Mouse (Mus musculus) bone marrow, adult 2 months (tissue): ENCODE results near the gene Carns1. TPM values are rescaled to one million over a fixed set of nuclear protein-coding genes. Genes with fewer than 3 reads are reported as not detected.

Source experiments
- H3K27ac ChIP-seq: fragments of 200-500 bp; 2 replicates; pipeline ENCODE4 v1.5.1; 2012; ENCODE audit warnings: low read depth, mild to moderate bottlenecking, control low read depth, inconsistent platforms, low read length; ENCODE audit not compliant: control insufficient read depth, poor library complexity, insufficient read depth
- H3K4me1 ChIP-seq: fragments of 200-500 bp; 2 replicates; pipeline ENCODE4 v1.6.1; 2011; ENCODE audit warnings: low read length; ENCODE audit not compliant: control insufficient read depth, insufficient read depth
- H3K4me3 ChIP-seq: fragments of 200-500 bp; replicated peaks from 2 replicates; pipeline ENCODE3; 2011; ENCODE audit warnings: mild to moderate bottlenecking, low read depth, low read length, control low read depth; ENCODE audit not compliant: control insufficient read depth
- CTCF ChIP-seq: fragments of 200-500 bp; IDR thresholded peaks from 2 replicates; pipeline ENCODE4 v1.5.1; 2011; ENCODE audit warnings: low read length, control low read depth; ENCODE audit not compliant: control insufficient read depth, insufficient read depth
- POLR2A ChIP-seq: fragments of 200-500 bp; IDR thresholded peaks from 2 replicates; pipeline ENCODE4 v1.6.1; 2011; ENCODE audit warnings: low read depth, mild to moderate bottlenecking, control low read depth, low read length, borderline replicate concordance; ENCODE audit not compliant: control insufficient read depth
- WGBS: fragments of 180-500 bp; shearing (Covaris S2); methylation state at CpG from one replicate; pipeline ENCODE4 v1.1.7; 2018; 5-methylcytosine and 5-hydroxymethylcytosine counted together
- polyA plus RNA-seq: library from polyadenylated mRNA; stranded (reverse); fragments of >200 nt; gene quantifications from 2 replicates; pipeline ENCODE4 v1.2.4, GENCODE M21; 2011; ENCODE audit warnings: low replicate concordance; ENCODE audit not compliant: missing spikeins, insufficient read depth, insufficient read length

Carns1 gene
- polyA plus RNA-seq, 1 experiment, result 52.9 TPM

DNA sequence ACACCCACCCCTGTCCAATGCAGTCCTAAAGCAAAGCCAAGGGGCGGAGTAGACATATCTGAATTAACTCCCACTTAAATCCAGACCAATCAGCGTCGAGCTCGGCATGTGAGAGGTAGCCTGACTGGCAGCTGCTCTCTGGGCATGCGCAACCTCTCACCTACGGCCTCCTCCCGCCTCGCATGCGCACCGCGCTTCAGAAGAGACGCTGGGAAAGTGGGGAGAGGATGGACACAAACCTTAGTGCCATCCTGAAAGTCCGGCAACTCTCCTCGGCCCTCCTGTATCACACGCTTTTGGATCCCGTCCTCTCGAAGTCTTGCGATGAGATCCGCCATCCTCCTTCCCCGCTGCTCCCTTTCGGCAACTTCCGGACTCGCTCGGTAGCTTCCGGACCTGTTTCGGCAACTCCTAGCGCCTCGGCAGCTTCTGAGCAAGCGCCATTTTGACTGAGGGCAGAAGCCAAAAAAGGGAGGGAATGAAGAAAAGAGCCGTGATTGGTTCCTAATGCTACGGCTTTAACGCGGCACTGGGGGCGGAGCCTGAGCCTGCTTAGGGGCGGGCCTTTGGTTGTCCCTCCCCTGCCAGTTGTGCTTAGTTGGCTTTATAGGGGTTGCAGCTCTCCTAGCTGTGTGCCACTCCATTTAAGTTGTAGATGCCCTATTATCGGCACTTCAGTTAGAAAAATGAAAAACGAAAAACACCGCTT, 54.0 kb downstream of the Carns1 start:
- H3K4me3 ChIP-seq, result peak overlapping the region; percentile 68
- TF ChIP-seq POLR2A, result peak; percentile 73; the same call in 1 of the 2 replicates
- no peak; the same call in 1 of the 2 replicates for TF ChIP-seq CTCF
- H3K4me1 ChIP-seq, result peaks cover 10% of the 10 kb centered on the region
- WGBS, result 2% methylated on average over 38 of the region's 38 CpGs
- H3K27ac ChIP-seq, result peak overlapping the region; percentile 89

DNA sequence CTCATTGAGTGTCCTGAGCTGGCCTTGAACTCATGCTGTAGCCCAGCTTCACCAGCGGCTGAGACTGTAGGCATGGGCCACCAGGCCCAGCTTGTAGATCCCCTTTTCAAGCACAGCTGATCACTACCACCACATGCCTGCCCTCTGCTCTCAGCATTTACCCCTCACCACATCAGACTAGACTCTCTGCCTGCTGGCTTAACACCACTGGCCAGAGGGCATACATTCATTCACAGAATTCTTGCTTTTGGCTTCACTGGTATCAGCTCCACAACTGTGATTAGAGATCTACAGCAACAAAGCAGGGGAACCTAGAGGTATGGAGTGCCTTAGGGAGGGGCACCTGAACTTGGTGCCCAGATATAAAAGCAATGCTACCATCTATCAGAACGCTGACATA, 54.8 kb downstream of the Carns1 start:
- peak overlapping the region; percentile 17 for H3K4me3 ChIP-seq
- no peak for TF ChIP-seq POLR2A
- 61% methylated on average over 2 of the region's 2 CpGs for WGBS
- H3K4me1 ChIP-seq, result peaks cover 10% of the 10 kb centered on the region
- peak overlapping the region; percentile 48 for H3K27ac ChIP-seq

DNA sequence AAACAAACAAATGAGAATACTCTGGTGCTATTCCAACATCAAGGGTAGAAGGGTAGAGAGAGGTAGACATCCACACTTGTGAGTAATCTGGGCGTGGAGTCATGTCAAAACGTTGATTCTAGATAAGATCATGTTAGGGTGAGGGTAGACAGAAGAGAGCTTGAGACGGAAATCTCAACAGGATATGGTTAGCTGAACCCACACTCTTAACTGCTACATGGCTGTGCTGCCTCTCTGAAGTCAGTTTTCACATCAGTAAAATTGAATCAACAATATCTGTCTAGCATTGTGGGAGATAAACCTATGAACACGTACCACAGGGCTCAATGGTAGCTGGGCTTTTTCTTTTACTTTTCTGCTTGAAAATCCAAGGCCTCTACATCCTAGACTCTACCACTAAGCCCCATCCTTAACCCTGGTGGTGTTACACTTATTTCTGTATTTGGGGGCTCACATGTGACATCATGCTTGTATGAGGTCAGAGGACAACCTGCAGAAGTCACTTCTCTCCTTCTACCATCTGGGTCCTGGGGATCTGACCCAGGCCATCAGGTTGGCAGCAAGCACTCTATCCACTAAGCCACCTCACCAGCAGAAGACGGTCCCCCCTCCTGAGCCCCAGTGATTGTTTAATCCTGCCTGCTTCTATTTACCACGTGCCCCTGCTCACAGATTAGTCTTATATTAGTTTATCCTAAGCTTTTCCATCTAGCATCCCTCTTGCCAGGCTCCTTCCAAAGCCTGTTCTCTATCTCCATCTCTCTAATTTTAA, 55.4 kb downstream of the Carns1 start:
- no peak overlapping the region for H3K4me3 ChIP-seq
- WGBS, result 35% methylated on average over 6 of the region's 6 CpGs
- TF ChIP-seq POLR2A (no peak), CTCF (no peak)
- H3K27ac ChIP-seq, result peak overlapping the region; percentile 48; the same call in 1 of the 2 replicates
- H3K4me1 ChIP-seq, result peaks cover 10% of the 10 kb centered on the region

DNA sequence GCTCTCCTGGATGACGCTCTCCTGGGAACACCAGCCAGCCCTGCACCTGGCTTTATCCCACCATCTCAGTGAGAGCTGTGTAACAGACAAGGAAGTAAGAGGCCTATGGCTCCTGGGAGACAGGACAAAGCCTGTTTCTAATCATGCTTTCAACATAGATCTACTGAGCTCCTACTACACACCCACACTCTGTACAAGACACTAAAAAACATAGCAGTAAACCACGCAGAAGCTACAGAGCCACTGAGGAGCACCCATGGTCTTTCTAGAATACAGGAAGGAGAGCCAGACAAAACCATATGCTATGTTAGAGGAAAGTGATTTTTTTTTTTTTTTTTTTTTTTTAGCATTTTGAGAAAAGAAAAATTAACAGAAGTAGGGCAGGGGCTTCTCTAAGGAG, 56.9 kb downstream of the Carns1 start:
- WGBS, result 82% methylated on average over 2 of the region's 2 CpGs
- peaks cover 12% of the 10 kb centered on the region for H3K4me1 ChIP-seq
- H3K27ac ChIP-seq, result no peak overlapping the region
- H3K4me3 ChIP-seq, result no peak overlapping the region
- no peak for TF ChIP-seq POLR2A

DNA sequence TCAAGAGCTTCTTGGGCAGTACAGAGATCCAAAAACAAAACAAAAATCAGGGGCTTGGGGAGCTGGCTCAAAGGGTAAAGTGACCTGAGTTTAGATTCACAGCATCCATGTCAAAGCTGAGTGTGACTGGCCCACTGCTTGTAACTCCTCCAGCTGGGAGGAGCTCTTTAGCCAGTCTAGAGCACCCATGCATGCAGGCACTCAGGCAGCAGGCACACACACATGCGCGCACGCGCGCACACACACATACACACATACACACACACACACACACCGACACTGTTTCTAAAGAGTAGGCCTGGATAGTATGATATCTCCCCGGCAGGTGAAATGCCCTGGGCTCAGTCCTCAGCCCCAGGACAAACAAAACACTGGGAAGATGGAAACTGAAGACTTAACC, 58.3 kb downstream of the Carns1 start:
- no peak overlapping the region for H3K27ac ChIP-seq
- H3K4me3 ChIP-seq, result no peak overlapping the region
- H3K4me1 ChIP-seq, result peaks cover 24% of the 10 kb centered on the region
- WGBS, result 86% methylated on average over 7 of the region's 7 CpGs
- TF ChIP-seq POLR2A (no peak), CTCF (no peak)

DNA sequence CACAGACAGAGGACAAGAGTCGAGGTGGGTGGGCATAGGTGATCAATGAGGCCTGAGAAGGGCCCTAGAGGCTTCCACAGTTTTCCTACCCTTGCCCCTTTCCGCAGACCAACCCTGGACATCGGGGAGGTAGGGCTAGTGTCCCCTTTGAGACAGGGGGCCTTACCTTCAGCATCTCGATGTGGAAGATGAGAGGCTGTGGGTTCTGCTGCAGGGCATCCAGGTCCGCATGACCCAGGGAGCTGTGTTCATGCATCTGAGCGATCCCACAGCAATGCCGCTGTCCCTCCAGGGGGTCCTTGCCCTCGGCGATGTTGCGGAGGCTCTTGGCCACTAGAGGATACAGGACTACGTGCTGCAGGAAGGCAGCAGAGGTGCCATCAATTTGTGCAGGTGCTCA, 59.5 kb downstream of the Carns1 start:
- no peak overlapping the region for H3K4me3 ChIP-seq
- H3K4me1 ChIP-seq, result peaks cover 28% of the 10 kb centered on the region
- WGBS, result 90% methylated on average over 11 of the region's 11 CpGs
- TF ChIP-seq POLR2A (no peak), CTCF (no peak)
- no peak overlapping the region for H3K27ac ChIP-seq

DNA sequence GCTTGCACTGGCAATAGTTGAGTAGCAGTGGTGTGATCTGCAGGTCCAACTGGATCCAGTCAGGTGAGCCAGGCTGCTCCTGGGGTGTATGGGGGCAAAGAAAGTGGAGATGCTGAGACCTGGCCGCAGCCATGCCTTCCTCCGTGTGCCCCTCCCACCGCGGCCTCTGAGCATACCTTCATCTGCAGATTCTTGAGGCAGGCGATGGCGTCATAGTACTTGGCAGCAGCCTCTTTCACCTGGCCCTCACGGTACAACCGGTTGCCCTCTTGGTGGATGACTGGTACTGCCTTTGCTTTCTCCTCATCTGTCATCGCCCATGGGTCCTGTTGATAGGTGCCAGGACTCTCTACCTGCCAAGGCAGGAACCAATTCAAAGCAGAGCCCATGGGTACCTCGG, 60.1 kb downstream of the Carns1 start:
- WGBS, result 96% methylated on average over 10 of the region's 10 CpGs
- H3K4me1 ChIP-seq, result peaks cover 26% of the 10 kb centered on the region

DNA sequence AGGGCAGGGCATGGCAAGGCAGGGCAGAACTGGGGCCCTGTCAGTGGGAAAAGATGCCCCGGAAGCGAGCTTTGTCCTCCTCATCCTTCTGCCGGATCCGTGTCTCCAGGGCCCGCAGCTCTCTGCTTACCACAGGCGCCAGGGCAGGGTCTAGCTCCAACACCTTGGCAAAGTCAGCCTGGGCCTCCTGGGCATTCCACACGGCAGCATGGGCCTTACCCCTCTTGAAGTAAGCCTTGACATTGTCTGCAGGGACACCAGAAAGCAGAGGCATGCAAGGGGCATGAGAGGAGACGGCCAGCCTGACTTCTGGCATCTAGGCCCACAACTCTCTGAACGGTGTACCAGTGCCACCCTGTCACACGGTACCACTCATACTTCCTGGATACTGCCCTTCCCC, 60.7 kb downstream of the Carns1 start:
- Histone ChIP-seq H3K27ac (peak overlapping the region; percentile 94), H3K4me1 (peaks cover 26% of the 10 kb centered on the region), H3K4me3 (no peak overlapping the region)
- TF ChIP-seq POLR2A (no peak), CTCF (no peak)
- 71% methylated on average over 10 of the region's 10 CpGs for WGBS

More for the DNA sequence above, 60.1 kb downstream of the Carns1 start:
- Histone ChIP-seq H3K4me3 (no peak overlapping the region), H3K27ac (no peak overlapping the region)
- TF ChIP-seq POLR2A (no peak), CTCF (no peak)

Other genes starting within 250 kb of the Carns1 start
- gene Aldh3b1, start 245.7 kb downstream of the Carns1 start, polyA plus RNA-seq, result 12.7 and 47.1 TPM in 2 replicates
- gene Unc93b1, start 240.3 kb downstream of the Carns1 start, polyA plus RNA-seq, result 80.1 and 177 TPM in 2 replicates
- gene Aldh3b3, start 216.8 kb downstream of the Carns1 start, polyA plus RNA-seq, result 1.6 and 4.4 TPM in 2 replicates
- 2.4 and 4.2 TPM in 2 replicates for gene Aldh3b2, start 203.2 kb downstream of the Carns1 start, polyA plus RNA-seq
- gene Acy3, start 188.9 kb downstream of the Carns1 start, polyA plus RNA-seq, result 5.1 and 10.7 TPM in 2 replicates
- not detected in 2 replicates for gene Tbx10, start 182.7 kb downstream of the Carns1 start, polyA plus RNA-seq
- gene Nudt8, start 174.9 kb downstream of the Carns1 start, polyA plus RNA-seq, result 9.7 and 18.1 TPM in 2 replicates
- gene Gm49405, start 174.9 kb downstream of the Carns1 start, polyA plus RNA-seq, result 1.7 and 2.0 TPM in 2 replicates
- 5.2 and 7.8 TPM in 2 replicates for gene Doc2g, start 172.2 kb downstream of the Carns1 start, polyA plus RNA-seq
- 61.7 and 118 TPM in 2 replicates for gene Ndufv1, start 162.7 kb downstream of the Carns1 start, polyA plus RNA-seq
- 125 and 187 TPM in 2 replicates for gene Gstp1, start 137.5 kb downstream of the Carns1 start, polyA plus RNA-seq
- gene Gstp2, start 129.5 kb downstream of the Carns1 start, polyA plus RNA-seq, result 21.6 TPM in 1 of 2 replicates, not detected in the other
- gene Gstp3, start 115.9 kb downstream of the Carns1 start, polyA plus RNA-seq, result 13.5 and 18.0 TPM in 2 replicates
- gene Cabp2, start 93.9 kb downstream of the Carns1 start, polyA plus RNA-seq, result not detected in 2 replicates
- 93.3 and 143 TPM in 2 replicates for gene Cdk2ap2, start 78.3 kb downstream of the Carns1 start, polyA plus RNA-seq
- 72.3 and 159 TPM in 2 replicates for gene Pitpnm1, start 75.5 kb downstream of the Carns1 start, polyA plus RNA-seq
- 22.0 and 53.5 TPM in 2 replicates for gene Aip, start 49.6 kb downstream of the Carns1 start, polyA plus RNA-seq
- not detected in 2 replicates for gene Gpr152, start 35.7 kb downstream of the Carns1 start, polyA plus RNA-seq
- gene Cabp4, start 31.4 kb downstream of the Carns1 start, polyA plus RNA-seq, result 0.29 and 0.60 TPM in 2 replicates
- 75.8 and 114 TPM in 2 replicates for gene Coro1b, start 26.9 kb downstream of the Carns1 start, polyA plus RNA-seq
- 27.6 and 60.8 TPM in 2 replicates for gene Ptprcap, start 21.9 kb downstream of the Carns1 start, polyA plus RNA-seq
- gene Rps6kb2, start 12.1 kb downstream of the Carns1 start, polyA plus RNA-seq, result 51.8 and 86.1 TPM in 2 replicates
- 64.3 and 168 TPM in 2 replicates for gene Tbc1d10c, start 15.8 kb upstream of the Carns1 start, polyA plus RNA-seq
- 121 and 204 TPM in 2 replicates for gene Ppp1ca, start 16.6 kb upstream of the Carns1 start, polyA plus RNA-seq
- gene Rad9a, start 26.2 kb upstream of the Carns1 start, polyA plus RNA-seq, result 24.2 and 39.8 TPM in 2 replicates
- gene Clcf1, start 38.8 kb upstream of the Carns1 start, polyA plus RNA-seq, result 10.3 and 25.4 TPM in 2 replicates
- not detected in 2 replicates for gene AC109138.7, start 38.9 kb upstream of the Carns1 start, polyA plus RNA-seq
- gene Pold4, start 56.4 kb upstream of the Carns1 start, polyA plus RNA-seq, result 31.7 and 54.7 TPM in 2 replicates
- 16.9 and 20.7 TPM in 2 replicates for gene Ssh3, start 93.7 kb upstream of the Carns1 start, polyA plus RNA-seq
- 8.4 and 53.2 TPM in 2 replicates for gene Ankrd13d, start 107.7 kb upstream of the Carns1 start, polyA plus RNA-seq
- gene Grk2, start 130.7 kb upstream of the Carns1 start, polyA plus RNA-seq, result 153 and 243 TPM in 2 replicates
- gene Kdm2a, start 222.8 kb upstream of the Carns1 start, polyA plus RNA-seq, result 29.2 and 38.9 TPM in 2 replicates